Mouse (Mus musculus): ENCODE data around the gene Zeb2.
A peak's percentile ranks its signal among the peaks of the same experiment; 100 is the strongest.
"Not testable (repeated sequence)": the region's sequence is repeated elsewhere in the genome, so short reads cannot be mapped to it uniquely, and the experiment has no call there.

Zeb2 gene

GRCm38 (mm10) chr2:45112021-45112747 is 5.0 kb downstream of the Zeb2 start:
- no peak for DNase-seq (ENCODE audit: extremely low read depth, low read depth)

- DNase-seq (ENCODE audit: extremely low read depth, low read depth) = not testable (repeated sequence)
Measured at GRCm38 (mm10) chr2:45111571-45111970, 5.6 kb downstream of the Zeb2 start.

GRCm38 (mm10) chr2:45110757-45111411 is 6.3 kb downstream of the Zeb2 start:
- DNase-seq (ENCODE audit: extremely low read depth, low read depth) = peak; percentile 74

- no peak for DNase-seq (ENCODE audit: extremely low read depth, low read depth)
Measured at GRCm38 (mm10) chr2:45109951-45110756, 7.0 kb downstream of the Zeb2 start.

GRCm38 (mm10) chr2:45109161-45109950 is 7.8 kb downstream of the Zeb2 start:
- DNase-seq (ENCODE audit: extremely low read depth, low read depth) = no peak

GRCm38 (mm10) chr2:45108521-45109091 is 8.6 kb downstream of the Zeb2 start:
- DNase-seq (ENCODE audit: extremely low read depth, low read depth) = no peak

- no peak for DNase-seq (ENCODE audit: extremely low read depth, low read depth)
Measured at GRCm38 (mm10) chr2:45107555-45107954, 9.6 kb downstream of the Zeb2 start.

- no peak for DNase-seq (ENCODE audit: extremely low read depth, low read depth)
Measured at GRCm38 (mm10) chr2:45105922-45106851, 11.0 kb downstream of the Zeb2 start.

- DNase-seq (ENCODE audit: extremely low read depth, low read depth) = no peak
Measured at GRCm38 (mm10) chr2:45105281-45105721, 11.9 kb downstream of the Zeb2 start.

- DNase-seq (ENCODE audit: extremely low read depth, low read depth) = no peak
Measured at GRCm38 (mm10) chr2:45104511-45105055, 12.6 kb downstream of the Zeb2 start.

- no peak for DNase-seq (ENCODE audit: extremely low read depth, low read depth)
Measured at GRCm38 (mm10) chr2:45104066-45104465, 13.1 kb downstream of the Zeb2 start.

- DNase-seq (ENCODE audit: extremely low read depth, low read depth) = no peak
Measured at GRCm38 (mm10) chr2:45103021-45103983, 13.9 kb downstream of the Zeb2 start.

GRCm38 (mm10) chr2:45102191-45102638 is 15.0 kb downstream of the Zeb2 start:
- no peak for DNase-seq (ENCODE audit: extremely low read depth, low read depth)

GRCm38 (mm10) chr2:45101586-45101985 is 15.6 kb downstream of the Zeb2 start:
- DNase-seq (ENCODE audit: extremely low read depth, low read depth) = no peak

- no peak for DNase-seq (ENCODE audit: extremely low read depth, low read depth)
Measured at GRCm38 (mm10) chr2:45101040-45101439, 16.2 kb downstream of the Zeb2 start.

- DNase-seq (ENCODE audit: extremely low read depth, low read depth) = no peak
Measured at GRCm38 (mm10) chr2:45100628-45101027, 16.6 kb downstream of the Zeb2 start.

- no peak for DNase-seq (ENCODE audit: extremely low read depth, low read depth)
Measured at GRCm38 (mm10) chr2:45100017-45100416, 17.2 kb downstream of the Zeb2 start.

- DNase-seq (ENCODE audit: extremely low read depth, low read depth) = no peak
Measured at GRCm38 (mm10) chr2:45099081-45099480, 18.1 kb downstream of the Zeb2 start.

All from MEL-GATA-1-ER (cell line).